Comparison of ENCODE assay signal across 9 mouse cellular contexts in the genomic region with DNA sequence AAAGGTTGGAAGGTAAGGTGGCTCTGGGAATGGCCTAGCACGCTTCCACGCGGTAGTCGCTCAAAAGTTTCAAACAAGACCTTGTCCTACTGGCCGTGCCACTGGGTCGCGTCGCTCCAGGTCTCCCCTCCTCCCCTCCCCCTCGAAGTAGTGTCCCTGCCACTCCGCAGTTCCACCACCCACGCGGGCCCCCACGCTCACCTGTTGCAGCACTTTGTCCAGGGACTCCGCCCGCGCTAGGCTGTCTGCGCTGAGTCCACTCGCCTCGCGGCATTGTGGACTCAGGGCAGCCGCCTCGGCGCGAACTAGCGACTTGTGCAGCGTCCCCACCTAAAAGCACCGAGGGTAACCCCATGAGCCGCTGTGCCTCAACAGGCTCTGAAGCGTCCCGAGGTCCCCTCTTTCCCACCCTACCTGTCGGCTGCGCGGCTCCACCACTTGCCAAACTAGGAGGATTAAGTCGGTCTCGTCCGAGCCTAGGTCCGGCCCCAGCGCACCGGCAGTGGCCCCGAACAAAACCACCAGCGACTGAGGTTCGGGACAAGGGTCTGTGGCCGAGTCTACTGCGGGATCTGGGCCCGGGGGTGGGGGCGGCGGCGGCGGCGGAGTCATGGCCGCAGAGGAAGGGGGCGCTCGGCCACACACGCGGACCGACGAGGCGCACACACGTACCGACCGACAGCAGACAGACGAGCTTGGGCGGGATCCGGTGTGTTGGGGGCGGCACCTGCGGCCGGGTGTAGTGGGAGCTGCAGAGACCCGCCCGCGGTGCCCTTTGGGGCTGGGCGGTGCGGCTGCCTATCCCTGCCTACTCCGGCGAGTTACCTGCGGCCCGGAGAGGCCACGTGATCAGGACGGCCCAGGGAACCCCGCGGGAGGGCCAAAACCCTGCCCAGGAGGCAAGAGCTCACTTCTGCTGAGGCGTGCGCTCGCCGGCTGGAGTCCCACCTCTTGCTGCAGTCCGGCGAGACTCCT. TPM values are rescaled to one million over a fixed set of nuclear protein-coding genes. Genes with fewer than 3 reads are reported as not detected.
A peak's percentile ranks its signal among the peaks of the same experiment; 100 is the strongest.
DNase-seq lines count a peak whose midpoint lies in the region; ATAC-seq and TF ChIP-seq lines count a peak whose summit lies in the region.
"Had no signal": no experiment of that assay in that cellular context is flagged by ENCODE, and none has a peak within 500 bp of the region (broad histone marks: within the 10 kb centered on the region; RNA-seq: fewer than 3 reads in every experiment).

A gene (minus strand): TSS at position 819 of the 975 bp plus-strand sequence.

- H3K4me2 ChIP-seq in liver, embryonic 12.5 days: peak within 1 kb of the TSS; percentile 66
- peak within 1 kb of the TSS; percentile 92 for H3K4me2 ChIP-seq in myocyte (ENCODE audit: low read depth)

- peaks cover 84% of the 10 kb centered on the region for H3K27me3 ChIP-seq in forebrain, embryonic 10.5 days (ENCODE audit: poor library complexity, severe bottlenecking)
- peaks cover 78% of the 10 kb centered on the region for H3K27me3 ChIP-seq in liver, embryonic 12.5 days (replicated peaks)
- H3K27me3 ChIP-seq in myocyte (ENCODE audit: control insufficient read depth, insufficient read depth, insufficient read length): no peaks in the 10 kb centered on the region
- H3K27me3 ChIP-seq: CH12.LX had no signal

- H3ac ChIP-seq in myocyte (ENCODE audit: control insufficient read depth, insufficient read length): no peak within 1 kb of the TSS

- under 1% methylated on average over 86 of the region's 86 CpGs for WGBS in forebrain, embryonic 10.5 days
- 1% methylated on average over 86 of the region's 86 CpGs for WGBS in liver, embryonic 12.5 days (ENCODE audit: insufficient replicate concordance)

- H3K9me3 ChIP-seq in forebrain, embryonic 10.5 days: no peaks in the 10 kb centered on the region
- H3K9me3 ChIP-seq in liver, embryonic 12.5 days (replicated peaks): no peaks in the 10 kb centered on the region

- TF ChIP-seq POLR2A in myocyte (IDR thresholded peaks at IDR 0.05; ENCODE audit: insufficient read length, low read depth): no peak

- peaks cover 46% of the 10 kb centered on the region for H3K4me1 ChIP-seq in forebrain, embryonic 10.5 days
- peaks cover 54% of the 10 kb centered on the region for H3K4me1 ChIP-seq in liver, embryonic 12.5 days

- no peaks in the 10 kb centered on the region for H3K79me2 ChIP-seq in myocyte (ENCODE audit: control insufficient read depth, insufficient read depth)

- TF ChIP-seq CTCF in gastrocnemius, adult 2 months (IDR thresholded peaks at IDR 0.05): no peak

- peak; percentile 56 for DNase-seq in gastrocnemius, adult 2 months
- DNase-seq in gastrocnemius, postnatal 4 days (ENCODE audit: low spot score in 2 of 2): no peak
- DNase-seq in forebrain, embryonic 10.5 days (ENCODE audit: extremely low spot score, low spot score): peak; percentile 41
- DNase-seq in induced T-regulatory cell, adult 2 months (ENCODE audit: low read depth): peak; percentile 73
- DNase-seq in urinary bladder, postnatal 10 days (ENCODE audit: low spot score): peak; percentile 47
- DNase-seq in layer of hippocampus, adult 11-12 months (ENCODE audit: low spot score): no peak

- H3K4me3 ChIP-seq in gastrocnemius, adult 2 months: peak within 1 kb of the TSS; percentile 78
- peak within 1 kb of the TSS; percentile 59 for H3K4me3 ChIP-seq in forebrain, embryonic 10.5 days
- peak within 1 kb of the TSS; percentile 54 for H3K4me3 ChIP-seq in liver, embryonic 12.5 days
- peak within 1 kb of the TSS; percentile 37 for H3K4me3 ChIP-seq in myocyte

- peak within 1 kb of the TSS; percentile 59 for H3K9ac ChIP-seq in liver, embryonic 12.5 days

- peak; percentile 63 for ATAC-seq in liver, embryonic 12.5 days

- H3K36me3 ChIP-seq in forebrain, embryonic 10.5 days (replicated peaks): peaks cover 21% of the 10 kb centered on the region
- H3K36me3 ChIP-seq in liver, embryonic 12.5 days: peaks cover 20% of the 10 kb centered on the region
- no peaks in the 10 kb centered on the region for H3K36me3 ChIP-seq in myocyte (ENCODE audit: control insufficient read depth, insufficient read depth)

- peak within 1 kb of the TSS; percentile 68; the same call in 1 of the 2 replicates for H3K27ac ChIP-seq in gastrocnemius, adult 2 months
- peak within 1 kb of the TSS; percentile 62; the same call in 1 of the 2 replicates for H3K27ac ChIP-seq in forebrain, embryonic 10.5 days
- H3K27ac ChIP-seq in liver, embryonic 12.5 days: peak within 1 kb of the TSS; percentile 50

- intact Hi-C loops in gastrocnemius, adult 2 months (cut with DNase I): no loop called here

TF ChIP-seq in myocyte, 11 proteins besides CTCF, POLR2A, EP300 and RAD21:
- TF ChIP-seq MYOD1 (IDR thresholded peaks at IDR 0.05; ENCODE audit: control insufficient read depth in 1 of 3, insufficient read length in 2 of 3, low read depth in 2 of 3): peak in 1 of 3 experiments; percentile 54
- TF ChIP-seq USF1 (IDR thresholded peaks at IDR 0.05; ENCODE audit: low read depth): no peak
- TF ChIP-seq E2F4 (IDR thresholded peaks at IDR 0.05; ENCODE audit: insufficient read depth): no peak
- no peak for TF ChIP-seq REST (IDR thresholded peaks at IDR 0.05; ENCODE audit: insufficient read depth, insufficient read length)
- TF ChIP-seq MAX (IDR thresholded peaks at IDR 0.05; ENCODE audit: low read depth): no peak
- TF ChIP-seq POLR2AphosphoS2 (IDR thresholded peaks at IDR 0.05; ENCODE audit: insufficient read length, low read depth): no peak
- no peak for TF ChIP-seq TCF12 (IDR thresholded peaks at IDR 0.05; ENCODE audit: insufficient read depth, poor library complexity, severe bottlenecking)

RNA-seq across cellular contexts. Expression of the gene that starts here (rescaled TPM):
- not detected for total RNA-seq in gastrocnemius, adult 2 months (2021)
- total RNA-seq in gastrocnemius, postnatal 4 days (2021): under 1 TPM in 1 of 2 experiments, not detected in 1; 0.18 TPM
- polyA plus RNA-seq in forebrain, embryonic 10.5 days (2016; fragmentation: Nextera tagmentation; extraction: Ambion mirVana): 2.0 and 2.6 TPM in 2 replicates
- 6.6 and 7.9 TPM in 2 replicates for polyA plus RNA-seq in liver, embryonic 12.5 days (2016; fragmentation: Nextera tagmentation; extraction: Ambion mirVana)
- polyA plus RNA-seq in myocyte (2012; fragmentation: generic; extraction: Trizol): 0.17 TPM

Comparison
In these comparisons a context has a peak if more than half of its experiments do, and no peak if none do; other contexts are left out.
1. Peak in DNase-seq, H3K4me3 ChIP-seq and H3K27ac ChIP-seq in gastrocnemius, adult 2 months; RNA of the gene not detected or under 1 TPM.
2. DNase-seq: peak in forebrain, embryonic 10.5 days (single experiment), induced T-regulatory cell, adult 2 months (single experiment) and urinary bladder, postnatal 10 days (single experiment); none in gastrocnemius, postnatal 4 days (0 of 2) and layer of hippocampus, adult 11-12 months (single experiment).
3. Peak in every context shown above with its lines, with median percentiles within 50 percentile points of each other: H3K27ac ChIP-seq and H3K4me3 ChIP-seq.